Mouse (Mus musculus): ENCODE results near the gene Mylk.

Mylk gene

GRCm38 (mm10) chr16:34847638-34848037 lies 102.6 kb downstream of the Mylk start:
- no peak for DNase-seq (ENCODE audit: low read depth, low spot score)

GRCm38 (mm10) chr16:34854066-34854465 lies 109.1 kb downstream of the Mylk start:
- DNase-seq (ENCODE audit: low read depth, low spot score): no peak

- DNase-seq (ENCODE audit: low read depth, low spot score): no peak
These were observed 110.1 kb downstream of the Mylk start for GRCm38 (mm10) chr16:34855136-34855535.

- DNase-seq (ENCODE audit: low read depth, low spot score): no peak
These were observed 110.7 kb downstream of the Mylk start for GRCm38 (mm10) chr16:34855751-34856150.

GRCm38 (mm10) chr16:34857631-34858030 lies 112.6 kb downstream of the Mylk start:
- no peak for DNase-seq (ENCODE audit: low read depth, low spot score)

GRCm38 (mm10) chr16:34860761-34861160 lies 115.8 kb downstream of the Mylk start:
- no peak for DNase-seq (ENCODE audit: low read depth, low spot score)

- DNase-seq (ENCODE audit: low read depth, low spot score): no peak
These were observed 116.8 kb downstream of the Mylk start for GRCm38 (mm10) chr16:34861744-34862365.

GRCm38 (mm10) chr16:34865373-34865772 lies 120.4 kb downstream of the Mylk start:
- DNase-seq (ENCODE audit: low read depth, low spot score): no peak

GRCm38 (mm10) chr16:34867217-34867616 lies 122.2 kb downstream of the Mylk start:
- no peak for DNase-seq (ENCODE audit: low read depth, low spot score)

GRCm38 (mm10) chr16:34880031-34880778 lies 135.2 kb downstream of the Mylk start:
- DNase-seq (ENCODE audit: low read depth, low spot score): no peak

- no peak for DNase-seq (ENCODE audit: low read depth, low spot score)
These were observed 135.8 kb downstream of the Mylk start for GRCm38 (mm10) chr16:34880815-34881214.

- no peak for DNase-seq (ENCODE audit: low read depth, low spot score)
These were observed 142.0 kb downstream of the Mylk start for GRCm38 (mm10) chr16:34887037-34887436.

GRCm38 (mm10) chr16:34894016-34894415 lies 149.0 kb downstream of the Mylk start:
- DNase-seq (ENCODE audit: low read depth, low spot score): no peak

GRCm38 (mm10) chr16:34895916-34896315 lies 150.9 kb downstream of the Mylk start:
- DNase-seq (ENCODE audit: low read depth, low spot score): no peak

GRCm38 (mm10) chr16:34896996-34897395 lies 152.0 kb downstream of the Mylk start:
- no peak for DNase-seq (ENCODE audit: low read depth, low spot score)

- no peak for DNase-seq (ENCODE audit: low read depth, low spot score)
These were observed 153.2 kb downstream of the Mylk start for GRCm38 (mm10) chr16:34898057-34898789.

- no peak for DNase-seq (ENCODE audit: low read depth, low spot score)
These were observed 154.2 kb downstream of the Mylk start for GRCm38 (mm10) chr16:34899071-34899808.

- DNase-seq (ENCODE audit: low read depth, low spot score): no peak
These were observed 155.0 kb downstream of the Mylk start for GRCm38 (mm10) chr16:34899997-34900396.

- no peak for DNase-seq (ENCODE audit: low read depth, low spot score)
These were observed 155.5 kb downstream of the Mylk start for GRCm38 (mm10) chr16:34900471-34900870.

GRCm38 (mm10) chr16:34901031-34901430 lies 156.0 kb downstream of the Mylk start:
- no peak for DNase-seq (ENCODE audit: low read depth, low spot score)

GRCm38 (mm10) chr16:34901611-34902293 lies 156.7 kb downstream of the Mylk start:
- DNase-seq (ENCODE audit: low read depth, low spot score): no peak
